In the genomic region with DNA sequence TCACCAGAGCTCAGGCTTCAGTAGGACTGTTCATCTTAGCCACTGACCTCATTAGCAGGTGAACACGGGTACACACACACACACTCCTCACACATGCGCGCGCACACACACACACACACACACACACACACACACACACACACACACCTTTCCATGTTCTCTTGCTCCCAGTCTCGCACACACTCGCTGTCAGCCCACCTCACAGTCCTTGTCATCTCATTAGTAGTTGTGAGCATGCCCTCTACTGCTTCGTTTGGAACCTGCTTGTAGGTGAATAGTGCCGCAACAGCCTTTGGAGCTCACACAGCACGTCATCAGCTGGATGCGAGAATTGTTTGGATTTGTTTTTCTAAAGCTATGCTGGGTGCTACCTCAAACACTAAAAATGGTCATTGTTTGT, we compare ENCODE assay signal across 21 mouse cellular contexts. TPM values are rescaled to one million over a fixed set of nuclear protein-coding genes. Genes with fewer than 3 reads are reported as not detected.
A peak's percentile ranks its signal among the peaks of the same experiment; 100 is the strongest.
DNase-seq lines count a peak whose midpoint lies in the region; ATAC-seq and TF ChIP-seq lines count a peak whose summit lies in the region.
"Had no signal": no experiment of that assay in that cellular context is flagged by ENCODE, and none has a peak within 500 bp of the region (broad histone marks: within the 10 kb centered on the region; RNA-seq: fewer than 3 reads in every experiment).

No protein-coding gene starts in this region.

- no peak for DNase-seq in forebrain, embryonic 10.5 days (ENCODE audit: extremely low spot score, low spot score)
- DNase-seq in lung, postnatal 0 days (ENCODE audit: low spot score) = no peak
- DNase-seq in lung, postnatal 36 days = no peak
- DNase-seq in retina, embryonic 14.5 days (ENCODE audit: low spot score) = peak; percentile 24
- no peak for DNase-seq in yolk sac, embryonic 10.5 days (ENCODE audit: low spot score)
- DNase-seq in left cerebral cortex, postnatal 14 days (ENCODE audit: low spot score in 2 of 2) = no peak
- DNase-seq: B cell, adult 2 months; gastrocnemius, postnatal 14 days; kidney, adult 8-10 months; kidney, postnatal 25 days; lung, adult 2 months; right cerebral cortex, postnatal 14 days had no signal

- H3K9ac ChIP-seq in forebrain, embryonic 12.5 days = no peak overlapping the region
- H3K9ac ChIP-seq in lung, postnatal 0 days (replicated peaks; ENCODE audit: low read depth) = no peak overlapping the region
- H3K9ac ChIP-seq in forebrain, embryonic 15.5 days (replicated peaks) = no peak overlapping the region
- H3K9ac ChIP-seq: neural tube, embryonic 12.5 days; stomach, embryonic 15.5 days had no signal

- H3K4me2 ChIP-seq in forebrain, embryonic 12.5 days = no peak overlapping the region
- no peak overlapping the region for H3K4me2 ChIP-seq in lung, postnatal 0 days (replicated peaks; ENCODE audit: low read depth, low read length)
- no peak overlapping the region for H3K4me2 ChIP-seq in forebrain, embryonic 15.5 days (replicated peaks)
- H3K4me2 ChIP-seq: liver, embryonic 11.5 days; neural tube, embryonic 12.5 days; stomach, embryonic 15.5 days had no signal

- no peaks in the 10 kb centered on the region for H3K9me3 ChIP-seq in forebrain, embryonic 12.5 days
- H3K9me3 ChIP-seq in forebrain, embryonic 10.5 days = no peaks in the 10 kb centered on the region
- no peaks in the 10 kb centered on the region for H3K9me3 ChIP-seq in lung, postnatal 0 days (ENCODE audit: low read length)
- no peaks in the 10 kb centered on the region for H3K9me3 ChIP-seq in forebrain, embryonic 15.5 days
- H3K9me3 ChIP-seq: neural tube, embryonic 12.5 days; stomach, embryonic 15.5 days had no signal

- 81% methylated on average over 10 of the region's 10 CpGs for WGBS in forebrain, embryonic 12.5 days
- 89% methylated on average over 10 of the region's 10 CpGs for WGBS in forebrain, embryonic 10.5 days
- 86% methylated on average over 10 of the region's 10 CpGs for WGBS in lung, postnatal 0 days
- 74% methylated on average over 10 of the region's 10 CpGs for WGBS in forebrain, embryonic 15.5 days

- H3K4me1 ChIP-seq in forebrain, embryonic 12.5 days = no peaks in the 10 kb centered on the region
- 0 out of 2 replicates have a peak, but pooled peaks cover 5% of the 10 kb centered on the region for H3K4me1 ChIP-seq in forebrain, embryonic 10.5 days
- no peaks in the 10 kb centered on the region for H3K4me1 ChIP-seq in lung, postnatal 0 days (ENCODE audit: insufficient read depth, low read depth, low read length)
- H3K4me1 ChIP-seq in forebrain, embryonic 15.5 days = peaks cover 9% of the 10 kb centered on the region
- H3K4me1 ChIP-seq: neural tube, embryonic 12.5 days; stomach, embryonic 15.5 days had no signal

- ATAC-seq in forebrain, embryonic 12.5 days (ENCODE audit: low FRiP score) = 0 out of 2 replicates have a peak, but pooled peaks have one; percentile 30
- ATAC-seq in lung, postnatal 0 days = no peak
- ATAC-seq in forebrain, embryonic 15.5 days (replicated peaks) = 0 out of 2 replicates have a peak, but pooled peaks have one; percentile 35

- no peak overlapping the region for H3K4me3 ChIP-seq in forebrain, embryonic 12.5 days (replicated peaks)
- no peak overlapping the region for H3K4me3 ChIP-seq in forebrain, embryonic 10.5 days
- no peak overlapping the region for H3K4me3 ChIP-seq in lung, postnatal 0 days (ENCODE audit: low read depth, low read length)
- no peak overlapping the region for H3K4me3 ChIP-seq in forebrain, embryonic 15.5 days
- H3K4me3 ChIP-seq: neural tube, embryonic 12.5 days; stomach, embryonic 15.5 days had no signal

- 0 out of 2 replicates have a peak, but pooled peaks have one; percentile 6 for TF ChIP-seq CTCF in lung, postnatal 0 days (IDR thresholded peaks at IDR 0.05)

- peak overlapping the region; percentile 61; the same call in 1 of the 2 replicates for H3K27ac ChIP-seq in forebrain, embryonic 12.5 days
- H3K27ac ChIP-seq in forebrain, embryonic 10.5 days = no peak overlapping the region
- no peak overlapping the region for H3K27ac ChIP-seq in lung, postnatal 0 days (ENCODE audit: low read length)
- H3K27ac ChIP-seq in forebrain, embryonic 15.5 days (replicated peaks) = peak overlapping the region; percentile 40; the same call in 1 of the 2 replicates
- H3K27ac ChIP-seq: neural tube, embryonic 12.5 days; stomach, embryonic 15.5 days had no signal

- TF ChIP-seq EP300 in lung, postnatal 0 days (IDR thresholded peaks at IDR 0.05) = no peak

- no peaks in the 10 kb centered on the region for H3K36me3 ChIP-seq in forebrain, embryonic 12.5 days (replicated peaks)
- peaks cover 18% of the 10 kb centered on the region; the same call in 1 of the 2 replicates for H3K36me3 ChIP-seq in forebrain, embryonic 10.5 days (replicated peaks)
- no peaks in the 10 kb centered on the region for H3K36me3 ChIP-seq in lung, postnatal 0 days (ENCODE audit: insufficient read depth, low read length)
- no peaks in the 10 kb centered on the region for H3K36me3 ChIP-seq in forebrain, embryonic 15.5 days
- H3K36me3 ChIP-seq: stomach, embryonic 15.5 days had no signal

- no peaks in the 10 kb centered on the region for H3K27me3 ChIP-seq in forebrain, embryonic 12.5 days
- H3K27me3 ChIP-seq in forebrain, embryonic 10.5 days (ENCODE audit: poor library complexity, severe bottlenecking) = no peaks in the 10 kb centered on the region
- H3K27me3 ChIP-seq in lung, postnatal 0 days (replicated peaks; ENCODE audit: insufficient read depth, low read length) = no peaks in the 10 kb centered on the region
- H3K27me3 ChIP-seq in forebrain, embryonic 15.5 days = no peaks in the 10 kb centered on the region
- H3K27me3 ChIP-seq: neural tube, embryonic 12.5 days; stomach, embryonic 15.5 days had no signal

- intact Hi-C loops in left cerebral cortex, postnatal 14 days (cut with DNase I) = no loop called here

RNA-seq across cellular contexts. Expression of a gene that starts 39.0 kb away (rescaled TPM):
- 1.1 and 1.6 TPM in 2 replicates for polyA plus RNA-seq in forebrain, embryonic 12.5 days (2016; fragmentation: Nextera tagmentation; extraction: Ambion mirVana)
- 0.95 and 1.1 TPM in 2 replicates for polyA plus RNA-seq in forebrain, embryonic 10.5 days (2016; fragmentation: Nextera tagmentation; extraction: Ambion mirVana)
- 2.2 and 3.7 TPM in 2 replicates for polyA plus RNA-seq in lung, postnatal 0 days (2015; fragmentation: Nextera tagmentation; extraction: Ambion mirVana)
- polyA plus RNA-seq in forebrain, embryonic 15.5 days (2015; fragmentation: Nextera tagmentation; extraction: Ambion mirVana) = 1.7 and 3.5 TPM in 2 replicates
- total RNA-seq in left cerebral cortex, postnatal 14 days (2021) = under 1 TPM in 1 of 2 experiments, not detected in 1; 0.57 TPM
- total RNA-seq: gastrocnemius, postnatal 14 days; heart, adult 8-10 months; monocyte, adult 5-6 weeks had no signal

RNA-seq across cellular contexts. Expression of a gene that starts 46.1 kb away (rescaled TPM):
- not detected in 2 replicates for polyA plus RNA-seq in forebrain, embryonic 12.5 days (2016; fragmentation: Nextera tagmentation; extraction: Ambion mirVana)
- polyA plus RNA-seq in forebrain, embryonic 10.5 days (2016; fragmentation: Nextera tagmentation; extraction: Ambion mirVana) = not detected in 2 replicates
- not detected in 2 replicates for polyA plus RNA-seq in lung, postnatal 0 days (2015; fragmentation: Nextera tagmentation; extraction: Ambion mirVana)
- not detected in 2 replicates for polyA plus RNA-seq in forebrain, embryonic 15.5 days (2015; fragmentation: Nextera tagmentation; extraction: Ambion mirVana)
- under 1 TPM in 1 of 2 experiments, not detected in 1; 0.92 TPM for total RNA-seq in left cerebral cortex, postnatal 14 days (2021)
- total RNA-seq: gastrocnemius, postnatal 14 days; heart, adult 8-10 months; layer of hippocampus, postnatal 10 days; monocyte, adult 5-6 weeks had no signal
- polyA plus RNA-seq: neural tube, embryonic 12.5 days had no signal

RNA-seq across cellular contexts. Expression of a gene that starts 51.1 kb away (rescaled TPM):
- polyA plus RNA-seq in forebrain, embryonic 12.5 days (2016; fragmentation: Nextera tagmentation; extraction: Ambion mirVana) = not detected in 2 replicates
- not detected in 2 replicates for polyA plus RNA-seq in forebrain, embryonic 10.5 days (2016; fragmentation: Nextera tagmentation; extraction: Ambion mirVana)
- 0.06 TPM in 1 of 2 replicates, not detected in the other for polyA plus RNA-seq in lung, postnatal 0 days (2015; fragmentation: Nextera tagmentation; extraction: Ambion mirVana)
- not detected in 2 replicates for polyA plus RNA-seq in forebrain, embryonic 15.5 days (2015; fragmentation: Nextera tagmentation; extraction: Ambion mirVana)
- total RNA-seq in left cerebral cortex, postnatal 14 days (2021) = not detected
- total RNA-seq: gastrocnemius, postnatal 14 days; heart, adult 8-10 months; layer of hippocampus, postnatal 10 days; left cerebral cortex, postnatal 36 days; monocyte, adult 5-6 weeks had no signal
- polyA plus RNA-seq: liver, embryonic 11.5 days; neural tube, embryonic 12.5 days had no signal

Comparison
In these comparisons a context has a peak if more than half of its experiments do, and no peak if none do; other contexts are left out.
1. H3K27ac ChIP-seq: peak in forebrain, embryonic 12.5 days (single experiment) and forebrain, embryonic 15.5 days (single experiment); none in forebrain, embryonic 10.5 days (single experiment) and lung, postnatal 0 days (single experiment).